Mouse (Mus musculus): ENCODE data around the gene Itpr2. TPM values are rescaled to one million over a fixed set of nuclear protein-coding genes. Genes with fewer than 3 reads are reported as not detected.

Gene Itpr2
- total RNA-seq, 2 experiments from 2014 or later, result 16.9 to 25.3 TPM

GRCm38 (mm10) chr6:146414094-146414493 is 87.9 kb downstream of the Itpr2 start:
- no peak for DNase-seq

GRCm38 (mm10) chr6:146411446-146412070 is 90.5 kb downstream of the Itpr2 start:
- no peak for DNase-seq

- no peak for DNase-seq
Measured at GRCm38 (mm10) chr6:146410427-146410810, 91.6 kb downstream of the Itpr2 start.

GRCm38 (mm10) chr6:146409692-146410426 is 92.2 kb downstream of the Itpr2 start:
- peak; percentile 84 to 89 for DNase-seq

GRCm38 (mm10) chr6:146405380-146405779 is 96.6 kb downstream of the Itpr2 start:
- DNase-seq, result peak in 1 of 2 experiments; percentile 54

- no peak for DNase-seq
Measured at GRCm38 (mm10) chr6:146404876-146405275, 97.1 kb downstream of the Itpr2 start.

GRCm38 (mm10) chr6:146404156-146404555 is 97.9 kb downstream of the Itpr2 start:
- no peak for DNase-seq

- DNase-seq, result no peak
Measured at GRCm38 (mm10) chr6:146402905-146403642, 98.9 kb downstream of the Itpr2 start.

- no peak for DNase-seq
Measured at GRCm38 (mm10) chr6:146397803-146398202, 104.2 kb downstream of the Itpr2 start.

- DNase-seq, result no peak
Measured at GRCm38 (mm10) chr6:146396253-146396652, 105.8 kb downstream of the Itpr2 start.

- no peak for DNase-seq
Measured at GRCm38 (mm10) chr6:146395616-146396015, 106.4 kb downstream of the Itpr2 start.

- DNase-seq, result no peak
Measured at GRCm38 (mm10) chr6:146392188-146392587, 109.8 kb downstream of the Itpr2 start.

GRCm38 (mm10) chr6:146390159-146390558 is 111.9 kb downstream of the Itpr2 start:
- no peak for DNase-seq

- no peak for DNase-seq
Measured at GRCm38 (mm10) chr6:146388010-146388409, 114.0 kb downstream of the Itpr2 start.

- DNase-seq, result no peak
Measured at GRCm38 (mm10) chr6:146387039-146387713, 114.8 kb downstream of the Itpr2 start.

- DNase-seq, result no peak
Measured at GRCm38 (mm10) chr6:146379263-146379662, 122.8 kb downstream of the Itpr2 start.

- no peak for DNase-seq
Measured at GRCm38 (mm10) chr6:146371511-146371910, 130.5 kb downstream of the Itpr2 start.

- peak in 1 of 2 experiments; percentile 25 for DNase-seq
Measured at GRCm38 (mm10) chr6:146366180-146366579, 135.8 kb downstream of the Itpr2 start.

- no peak for DNase-seq
Measured at GRCm38 (mm10) chr6:146357911-146358310, 144.1 kb downstream of the Itpr2 start.

- no peak for DNase-seq
Measured at GRCm38 (mm10) chr6:146352258-146352805, 149.7 kb downstream of the Itpr2 start.

- no peak for DNase-seq
Measured at GRCm38 (mm10) chr6:146351816-146352215, 150.2 kb downstream of the Itpr2 start.

- peak in 1 of 2 experiments; percentile 9 for DNase-seq
Measured at GRCm38 (mm10) chr6:146347568-146347967, 154.5 kb downstream of the Itpr2 start.

Data from heart, adult 18-20 months (tissue).